Mouse (Mus musculus) embryonic facial prominence, embryonic 14.5 days (tissue): ENCODE data around the gene Tulp3. TPM values are rescaled to one million over a fixed set of nuclear protein-coding genes. Genes with fewer than 3 reads are reported as not detected.

Experiments used
- ATAC-seq: fragments of 200-750 bp; cut with Nextera tagmentation; 2 replicates; pipeline ENCODE4 v1.8.0; 2017; ENCODE audit warnings: low read depth, moderate number of reproducible peaks, moderate TSS enrichment
- DNase-seq: peaks from one replicate; pipeline ENCODE4 v3.0.0-alpha.2; 2015; ENCODE audit warnings: low spot score
- H3K27ac ChIP-seq: fragments of 300-500 bp; sonication (generic); replicated peaks from 2 replicates; pipeline ENCODE4 v1.5.1; 2014; ENCODE audit warnings: low read depth, mild to moderate bottlenecking, low read length, moderate library complexity
- H3K27me3 ChIP-seq: fragments of 300-500 bp; sonication (generic); replicated peaks from 2 replicates; pipeline ENCODE4 v1.6.1; 2014; ENCODE audit warnings: low read length; ENCODE audit not compliant: control insufficient read depth, insufficient read depth
- H3K36me3 ChIP-seq: fragments of 300-500 bp; sonication (generic); 2 replicates; pipeline ENCODE4 v1.6.1; 2014; ENCODE audit warnings: low read length, mixed read lengths; ENCODE audit not compliant: control insufficient read depth, insufficient read depth
- H3K4me1 ChIP-seq: fragments of 300-500 bp; sonication (generic); 2 replicates; pipeline ENCODE4 v1.6.1; 2014; ENCODE audit warnings: antibody characterized with exemption, low read length; ENCODE audit not compliant: control insufficient read depth, insufficient read depth
- H3K4me2 ChIP-seq: fragments of 300-500 bp; sonication (generic); 2 replicates; pipeline ENCODE4 v1.6.1; 2014; ENCODE audit warnings: low read depth, mild to moderate bottlenecking, low read length, moderate library complexity, mixed read lengths
- H3K4me3 ChIP-seq: fragments of 300-500 bp; sonication (generic); 2 replicates; pipeline ENCODE4 v1.5.1; 2014; ENCODE audit warnings: low read depth, mild to moderate bottlenecking, low read length
- H3K9ac ChIP-seq: fragments of 300-500 bp; sonication (generic); 2 replicates; pipeline ENCODE4 v1.6.1; 2014; ENCODE audit warnings: low read depth, mild to moderate bottlenecking, low read length, moderate library complexity, mixed read lengths
- H3K9me3 ChIP-seq: fragments of 300-500 bp; sonication (generic); 2 replicates; pipeline ENCODE4 v1.6.1; 2016; ENCODE audit warnings: low read length; ENCODE audit not compliant: control insufficient read depth
- WGBS: fragments of 180-500 bp; shearing (Covaris S2); extraction: QIAGEN DNeasy Blood & Tissue Kit; methylation state at CpG from one replicate; pipeline ENCODE4 v1.1.7; 2014; 5-methylcytosine and 5-hydroxymethylcytosine counted together
- polyA plus RNA-seq: library from polyadenylated mRNA; unstranded; fragments of >200 nt; fragmentation: Nextera tagmentation; extraction: Ambion mirVana; gene quantifications from 2 replicates; pipeline ENCODE4 v1.2.1, GENCODE M21; 2014

The Tulp3 gene
- polyA plus RNA-seq, 1 experiment from 2014 or later = 21.9 TPM

DNA sequence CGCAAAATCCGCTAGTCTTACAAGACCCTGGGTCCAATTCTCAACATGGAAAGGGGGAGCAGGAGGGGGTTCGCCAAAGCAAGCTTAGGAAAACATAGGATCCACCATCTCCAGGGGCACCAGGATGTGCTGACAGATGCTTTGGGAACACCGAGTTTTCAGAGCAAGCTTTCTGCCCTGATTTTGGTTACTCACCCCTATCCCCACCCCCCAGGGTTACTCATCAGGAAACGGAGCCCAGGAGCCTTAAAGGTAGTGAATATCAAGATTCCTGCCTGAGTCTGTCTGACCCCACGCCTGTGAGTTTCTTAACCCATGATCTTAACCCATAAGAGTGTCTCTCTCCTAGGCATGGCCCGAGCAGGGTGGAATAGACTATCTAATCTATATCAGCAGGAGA, 57.4 kb downstream of the Tulp3 start:
- peaks cover 12% of the 10 kb centered on the region for H3K27me3 ChIP-seq
- no peak overlapping the region for H3K9ac ChIP-seq
- no peak overlapping the region for H3K4me3 ChIP-seq
- peaks cover 24% of the 10 kb centered on the region for H3K4me1 ChIP-seq
- peak overlapping the region; percentile 99; the same call in 1 of the 2 replicates for H3K4me2 ChIP-seq
- H3K27ac ChIP-seq = no peak overlapping the region
- ATAC-seq (no peak), DNase-seq (no peak)
- H3K9me3 ChIP-seq = no peaks in the 10 kb centered on the region
- H3K36me3 ChIP-seq = no peaks in the 10 kb centered on the region
- 46% methylated on average over 7 of the region's 7 CpGs for WGBS

DNA sequence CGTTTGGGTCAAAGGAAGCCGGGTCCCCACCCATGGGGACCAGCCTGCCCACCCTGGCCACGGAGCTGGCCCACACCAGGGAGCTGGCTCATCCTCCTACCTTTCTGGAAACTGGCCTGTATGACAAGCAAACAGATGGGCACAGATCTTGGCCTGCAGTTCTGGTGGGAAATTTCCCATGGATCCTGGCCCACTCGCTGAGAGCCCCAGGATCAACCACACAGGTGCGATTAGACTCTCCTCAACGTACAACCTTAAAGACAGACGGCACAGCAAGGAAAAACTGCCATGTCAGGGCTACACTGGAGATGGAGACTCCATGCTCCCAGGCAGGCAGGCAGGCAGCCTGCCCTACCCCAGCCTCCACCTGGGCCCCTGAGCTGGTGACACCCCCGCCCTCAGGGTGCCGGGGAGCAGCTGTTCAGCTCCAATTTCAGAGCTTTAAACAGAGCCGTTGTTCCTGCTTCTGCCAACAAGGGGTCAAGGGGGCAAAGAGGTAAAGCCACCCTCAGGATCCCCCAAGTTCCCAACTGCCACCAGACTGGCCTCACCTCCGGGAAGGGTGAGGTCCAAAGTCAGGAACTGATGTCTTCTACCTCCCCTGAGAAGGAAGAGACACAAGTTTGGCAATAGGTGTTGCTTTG, 58.8 kb downstream of the Tulp3 start:
- 0 out of 2 replicates have a peak overlapping the region, but pooled peaks have one; percentile 10 for H3K9ac ChIP-seq
- peak overlapping the region; percentile 34 for H3K4me2 ChIP-seq
- DNase-seq = peak; percentile 60
- H3K4me3 ChIP-seq = no peak overlapping the region
- H3K9me3 ChIP-seq = no peaks in the 10 kb centered on the region
- peaks cover 24% of the 10 kb centered on the region for H3K4me1 ChIP-seq
- H3K27me3 ChIP-seq = peaks cover 9% of the 10 kb centered on the region
- H3K27ac ChIP-seq = peak overlapping the region; percentile 69
- ATAC-seq = peak; percentile 23; the same call in 1 of the 2 replicates
- H3K36me3 ChIP-seq = no peaks in the 10 kb centered on the region
- 23% methylated on average over 11 of the region's 11 CpGs for WGBS

DNA sequence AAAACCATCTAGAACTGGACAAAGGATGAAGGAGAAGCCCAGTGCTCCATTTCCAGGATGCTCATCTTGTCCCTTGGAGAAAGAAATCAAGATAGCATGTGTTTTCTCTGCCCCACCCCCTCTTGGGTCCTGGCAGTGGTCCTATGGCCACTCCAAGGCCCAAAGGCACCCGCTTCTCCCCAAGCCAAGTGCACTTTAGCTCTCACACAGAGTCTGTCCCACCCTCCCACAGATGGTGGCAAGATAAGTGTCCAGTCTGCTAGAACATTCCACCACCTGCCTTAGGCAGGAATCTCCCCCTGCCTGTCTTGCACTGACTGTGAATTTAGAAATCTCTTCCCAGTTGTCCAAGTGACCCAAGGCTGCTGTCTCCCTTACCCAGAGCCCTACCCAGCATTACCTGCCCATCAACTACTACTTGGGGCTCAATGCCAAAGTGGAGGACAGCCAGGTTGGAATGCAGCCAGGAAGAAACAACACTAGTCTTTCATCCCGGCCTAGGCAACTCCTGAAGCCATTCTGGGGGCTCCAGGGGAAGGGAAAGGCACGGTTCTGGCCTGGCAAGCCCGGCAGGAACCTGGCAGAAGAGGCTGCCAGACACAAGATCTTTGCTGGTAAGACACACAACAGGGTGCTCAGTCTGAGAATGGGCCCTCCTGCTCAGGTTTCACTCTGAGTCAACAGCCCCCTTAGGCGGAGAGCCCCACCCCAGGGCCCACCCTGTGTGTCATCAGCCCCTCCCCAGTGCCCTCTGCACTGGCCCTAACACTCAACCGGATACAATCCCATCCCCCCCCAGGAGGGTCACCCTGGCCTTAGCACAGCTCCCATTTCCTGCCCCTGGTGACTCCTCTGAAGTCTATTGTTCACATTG, 59.5 kb downstream of the Tulp3 start:
- ATAC-seq (peak; percentile 37), DNase-seq (peak; percentile 79)
- Histone ChIP-seq H3K4me3 (no peak overlapping the region), H3K36me3 (no peaks in the 10 kb centered on the region), H3K4me2 (peak overlapping the region; percentile 34), H3K4me1 (peaks cover 24% of the 10 kb centered on the region), H3K27me3 (peaks cover 7% of the 10 kb centered on the region; the same call in 1 of the 2 replicates), H3K27ac (peak overlapping the region; percentile 69), H3K9me3 (no peaks in the 10 kb centered on the region), H3K9ac (no peak overlapping the region)
- WGBS = 31% methylated on average over 5 of the region's 6 CpGs

DNA sequence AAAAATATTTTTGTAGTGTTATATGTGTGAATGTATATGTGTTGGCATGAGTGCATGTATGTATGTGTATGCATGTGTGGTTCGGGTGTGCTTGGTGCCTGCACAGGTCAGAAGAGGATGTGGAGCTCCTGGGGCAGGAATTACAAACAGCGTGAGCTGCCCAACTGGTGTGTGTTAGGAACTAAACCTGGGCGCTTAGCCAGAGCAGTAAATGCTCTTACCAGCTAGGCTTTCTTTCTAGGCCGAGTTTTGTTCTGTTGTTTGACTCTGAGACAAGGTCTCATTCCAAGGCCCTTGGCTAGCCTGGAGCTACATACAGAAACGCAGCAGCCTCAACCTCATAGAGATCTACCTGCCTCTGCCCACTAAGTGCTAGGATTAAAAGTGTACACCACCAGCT, 64.4 kb downstream of the Tulp3 start:
- 70% methylated on average over 5 of the region's 5 CpGs for WGBS
- H3K27me3 ChIP-seq = no peaks in the 10 kb centered on the region
- no peak overlapping the region for H3K9ac ChIP-seq
- no peak overlapping the region for H3K4me2 ChIP-seq
- no peak overlapping the region for H3K4me3 ChIP-seq
- H3K4me1 ChIP-seq = peaks cover 8% of the 10 kb centered on the region
- ATAC-seq (no peak), DNase-seq (no peak)
- no peaks in the 10 kb centered on the region for H3K36me3 ChIP-seq
- H3K27ac ChIP-seq = no peak overlapping the region
- H3K9me3 ChIP-seq = no peaks in the 10 kb centered on the region

DNA sequence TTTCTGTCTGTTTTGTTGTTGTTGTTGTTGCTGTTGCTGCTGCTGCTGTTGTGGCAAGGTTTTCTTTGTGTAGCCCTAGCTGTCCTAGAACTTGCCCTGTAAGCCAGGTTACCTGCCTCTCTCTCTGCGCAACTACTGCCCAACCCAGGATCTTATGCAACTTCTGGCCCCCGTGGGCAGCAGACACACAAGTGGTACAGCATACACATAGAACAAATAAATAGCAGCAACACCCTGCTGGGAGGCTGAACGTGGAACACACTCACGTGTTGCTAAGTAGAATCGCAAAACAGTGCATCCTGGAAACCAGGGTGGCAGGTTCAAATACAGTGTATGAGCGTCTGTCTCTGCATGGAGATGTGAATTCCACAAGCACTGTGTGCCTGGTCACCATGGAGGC, 67.0 kb downstream of the Tulp3 start:
- no peak overlapping the region for H3K4me3 ChIP-seq
- no peak for ATAC-seq
- peaks cover 10% of the 10 kb centered on the region for H3K4me1 ChIP-seq
- no peak overlapping the region for H3K4me2 ChIP-seq
- no peak for DNase-seq
- no peaks in the 10 kb centered on the region for H3K9me3 ChIP-seq
- H3K27ac ChIP-seq = no peak overlapping the region
- no peak overlapping the region for H3K9ac ChIP-seq
- WGBS = 88% methylated on average over 6 of the region's 6 CpGs
- H3K27me3 ChIP-seq = no peaks in the 10 kb centered on the region
- H3K36me3 ChIP-seq = no peaks in the 10 kb centered on the region

DNA sequence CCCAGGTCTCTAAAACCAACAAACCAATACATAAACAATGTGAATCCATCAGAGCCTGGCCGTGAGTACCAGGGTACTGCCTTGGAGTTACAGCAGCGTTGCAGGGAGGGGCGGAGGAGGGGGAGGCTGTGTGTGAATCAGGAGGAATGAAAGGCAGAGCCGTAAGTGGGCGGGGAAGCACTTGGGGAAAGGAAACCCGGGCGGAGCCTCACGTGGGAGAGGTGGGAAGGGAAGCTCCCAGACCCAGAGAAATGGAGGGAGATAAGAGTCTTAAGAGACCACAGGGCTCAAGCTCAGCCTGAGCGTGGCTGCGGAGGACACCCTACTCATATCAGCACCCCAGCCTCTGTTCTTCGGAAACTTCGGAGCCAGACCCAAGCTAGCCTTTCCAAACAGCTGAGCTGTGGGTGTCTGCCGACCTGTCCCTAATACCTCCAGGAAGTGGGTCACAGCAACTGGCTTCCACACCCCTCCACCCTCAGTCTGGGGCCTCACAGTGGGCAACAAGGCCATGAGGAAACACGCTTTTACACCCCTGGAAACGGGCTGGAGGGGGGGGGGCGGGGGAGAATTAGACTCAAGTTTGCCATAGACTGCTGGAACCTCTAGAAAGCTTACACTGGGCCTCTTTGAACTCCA, 69.7 kb downstream of the Tulp3 start:
- Histone ChIP-seq H3K9ac (peak overlapping the region; percentile 32; the same call in 1 of the 2 replicates), H3K9me3 (no peaks in the 10 kb centered on the region), H3K27me3 (no peaks in the 10 kb centered on the region), H3K4me3 (peak overlapping the region; percentile 23), H3K36me3 (no peaks in the 10 kb centered on the region), H3K4me1 (peaks cover 10% of the 10 kb centered on the region), H3K27ac (no peak overlapping the region), H3K4me2 (peak overlapping the region; percentile 55)
- peak; percentile 89 for DNase-seq
- ATAC-seq = peak; percentile 89
- WGBS = 12% methylated on average over 16 of the region's 16 CpGs

DNA sequence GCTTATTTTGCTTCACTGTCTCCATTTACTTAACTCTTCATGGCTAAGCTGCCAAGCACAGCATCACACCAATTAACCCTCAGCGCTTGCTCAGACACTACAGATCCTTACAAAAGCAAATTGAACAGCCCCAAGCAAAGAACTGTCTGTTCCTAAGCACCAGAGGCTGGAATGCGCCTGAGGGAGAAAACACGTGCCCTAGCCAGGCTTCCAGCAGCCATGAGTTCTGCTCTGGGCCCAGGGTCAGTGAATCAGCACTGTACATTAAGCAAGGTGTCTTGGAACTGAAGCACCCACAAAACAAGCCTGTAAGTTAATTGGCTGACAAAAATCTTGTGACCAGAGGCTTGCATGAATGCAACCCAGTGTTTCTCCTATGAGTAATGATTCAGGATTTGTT, 73.5 kb downstream of the Tulp3 start:
- WGBS = 28% methylated on average over 3 of the region's 3 CpGs
- ATAC-seq (no peak), DNase-seq (no peak)

DNA sequence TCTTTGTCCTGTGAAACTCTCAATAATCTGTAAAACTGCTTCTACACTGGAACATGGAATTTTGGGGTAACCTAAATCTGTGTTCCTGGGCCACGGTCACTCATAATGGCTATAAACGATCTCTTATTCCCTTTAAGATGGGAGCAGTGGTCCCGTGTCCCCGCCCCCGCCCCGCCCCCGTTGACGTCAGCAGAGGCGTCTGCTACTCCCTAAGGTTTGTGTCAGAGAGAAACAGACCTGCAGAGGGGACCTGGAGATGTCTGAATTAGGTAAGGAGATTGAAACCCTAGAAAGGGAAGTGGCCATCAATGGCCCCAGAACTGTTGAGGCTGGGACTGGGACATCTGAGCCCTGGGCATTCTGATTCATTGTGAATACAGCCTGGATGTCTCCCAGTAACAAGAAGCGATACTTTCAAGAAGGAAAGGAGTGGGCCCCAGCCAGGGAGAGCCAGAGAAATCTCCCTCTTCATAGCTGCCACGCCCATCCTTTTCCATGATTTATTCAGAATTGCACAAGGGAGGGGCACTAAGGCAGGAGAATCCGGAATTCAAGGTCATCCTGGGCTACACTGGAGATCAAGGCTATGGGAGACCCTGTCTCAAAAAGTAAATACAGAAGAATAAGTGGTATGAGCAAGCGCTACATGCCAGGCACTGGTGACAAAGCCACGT, 75.0 kb downstream of the Tulp3 start:
- Histone ChIP-seq H3K27ac (no peak overlapping the region), H3K27me3 (no peaks in the 10 kb centered on the region), H3K9ac (no peak overlapping the region), H3K9me3 (no peaks in the 10 kb centered on the region), H3K4me2 (no peak overlapping the region), H3K36me3 (no peaks in the 10 kb centered on the region), H3K4me3 (no peak overlapping the region), H3K4me1 (peaks cover 7% of the 10 kb centered on the region)
- 58% methylated on average over 14 of the region's 14 CpGs for WGBS
- DNase-seq = no peak
- ATAC-seq = no peak

More for the DNA sequence above, 73.5 kb downstream of the Tulp3 start:
- Histone ChIP-seq H3K4me2 (no peak overlapping the region), H3K9ac (no peak overlapping the region), H3K27me3 (no peaks in the 10 kb centered on the region), H3K9me3 (no peaks in the 10 kb centered on the region), H3K36me3 (no peaks in the 10 kb centered on the region), H3K4me3 (no peak overlapping the region), H3K27ac (no peak overlapping the region), H3K4me1 (peaks cover 16% of the 10 kb centered on the region)
